Mouse (Mus musculus): ENCODE data around the gene Ubtf.

Gene Ubtf

GRCm38 (mm10) chr11:102263211-102263610, 56.3 kb downstream of the Ubtf start:
- DNase-seq (ENCODE audit: low spot score in 2 of 2) = no peak

- no peak for DNase-seq (ENCODE audit: low spot score in 2 of 2)
These were observed 61.0 kb downstream of the Ubtf start for GRCm38 (mm10) chr11:102258521-102258920.

- DNase-seq (ENCODE audit: low spot score in 2 of 2) = no peak
These were observed 61.4 kb downstream of the Ubtf start for GRCm38 (mm10) chr11:102258095-102258494.

GRCm38 (mm10) chr11:102257514-102257913, 62.0 kb downstream of the Ubtf start:
- no peak for DNase-seq (ENCODE audit: low spot score in 2 of 2)

Measured in spleen, postnatal 14 days (tissue).